Mouse (Mus musculus) limb, embryonic 12.5 days (tissue): ENCODE measurements around the gene Ankrd33. TPM values are rescaled to one million over a fixed set of nuclear protein-coding genes. Genes with fewer than 3 reads are reported as not detected.

Experiments used
- ATAC-seq: fragments of 200-750 bp; cut with Nextera tagmentation; 2 replicates; pipeline ENCODE4 v1.8.0; 2017; ENCODE audit warnings: low read depth, moderate TSS enrichment; ENCODE audit not compliant: insufficient number of reproducible peaks, insufficient read depth, low FRiP score, low TSS enrichment
- H3K27ac ChIP-seq: fragments of 300-500 bp; sonication (generic); 2 replicates; pipeline ENCODE4 v1.5.1; 2016; ENCODE audit warnings: mild to moderate bottlenecking, moderate library complexity
- H3K27me3 ChIP-seq: fragments of 300-500 bp; sonication (generic); 2 replicates; pipeline ENCODE4 v1.6.1; 2016; ENCODE audit warnings: mild to moderate bottlenecking, moderate library complexity
- H3K36me3 ChIP-seq: fragments of 300-500 bp; sonication (generic); 2 replicates; pipeline ENCODE4 v1.6.1; 2016; ENCODE audit warnings: mild to moderate bottlenecking, moderate library complexity
- H3K4me1 ChIP-seq: fragments of 300-500 bp; sonication (generic); replicated peaks from 2 replicates; pipeline ENCODE4 v1.6.1; 2016
- H3K4me2 ChIP-seq: fragments of 300-500 bp; sonication (generic); 2 replicates; pipeline ENCODE4 v1.6.1; 2016; ENCODE audit warnings: mild to moderate bottlenecking, moderate library complexity
- H3K4me3 ChIP-seq: fragments of 300-500 bp; sonication (generic); replicated peaks from 2 replicates; pipeline ENCODE4 v1.5.1; 2016; ENCODE audit warnings: mild to moderate bottlenecking
- H3K9ac ChIP-seq: fragments of 300-500 bp; sonication (generic); replicated peaks from 2 replicates; pipeline ENCODE4 v1.6.1; 2016; ENCODE audit warnings: mild to moderate bottlenecking, moderate library complexity
- H3K9me3 ChIP-seq: fragments of 300-500 bp; sonication (generic); 2 replicates; pipeline ENCODE4 v1.6.1; 2016; ENCODE audit warnings: mild to moderate bottlenecking, moderate library complexity
- WGBS: fragments of 180-500 bp; shearing (Covaris S2); methylation state at CpG from one replicate; pipeline ENCODE4 v1.1.7; 2016; 5-methylcytosine and 5-hydroxymethylcytosine counted together
- polyA plus RNA-seq: library from polyadenylated mRNA; unstranded; fragments of >200 nt; fragmentation: Nextera tagmentation; extraction: Ambion mirVana; gene quantifications from 2 replicates; pipeline ENCODE4 v1.2.1, GENCODE M21; 2016

The Ankrd33 gene
- polyA plus RNA-seq, 1 experiment from 2014 or later, result not detected

DNA sequence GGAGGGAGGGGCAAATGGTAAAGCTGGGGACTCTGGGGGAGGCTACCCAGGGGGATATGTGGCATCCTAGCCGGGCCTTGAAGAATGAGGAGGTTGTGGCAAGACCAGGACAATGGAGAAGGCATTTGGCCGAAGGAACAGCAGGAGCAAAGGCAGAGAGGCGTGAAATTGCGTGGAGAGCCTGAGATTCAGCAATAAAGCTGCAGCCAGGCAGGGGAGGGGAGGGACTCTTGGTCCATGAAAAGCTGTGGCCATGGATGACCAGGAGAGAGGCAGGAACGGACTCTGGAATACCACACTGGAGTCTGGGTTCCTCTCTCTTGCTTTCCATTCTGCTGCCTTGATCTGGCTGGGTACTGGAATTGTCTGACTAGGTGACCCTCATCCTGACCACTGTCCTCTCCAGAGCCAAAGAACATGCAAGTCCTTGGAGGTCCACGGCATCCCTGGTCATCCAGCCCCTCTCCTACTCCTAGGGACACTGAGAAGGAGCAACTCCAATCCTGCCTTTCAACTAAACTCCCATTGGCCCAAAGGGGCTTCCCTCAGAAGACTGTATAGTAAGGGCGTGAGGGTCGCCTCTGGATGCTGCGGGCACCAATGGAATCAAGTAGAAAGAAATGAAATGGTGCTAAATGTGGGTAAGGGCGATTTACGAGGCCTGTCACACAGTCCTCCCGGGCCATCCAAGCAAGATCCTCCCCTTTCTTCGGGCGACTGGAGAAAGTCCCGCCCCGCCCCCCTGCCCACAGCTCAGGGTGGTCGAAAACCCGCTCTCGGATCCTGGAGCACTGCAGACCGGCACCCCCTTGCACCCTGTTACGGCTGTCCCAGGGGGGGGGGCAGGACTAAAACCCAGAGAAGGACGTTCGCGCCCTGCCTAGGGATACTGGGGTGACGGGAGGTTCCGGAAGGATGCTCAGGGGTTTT lies 39.2 kb upstream of the Ankrd33 start:
- WGBS, result 2% methylated on average over 26 of the region's 26 CpGs
- Histone ChIP-seq H3K9me3 (no peaks in the 10 kb centered on the region), H3K9ac (peak overlapping the region; percentile 96), H3K4me1 (peaks cover 56% of the 10 kb centered on the region), H3K27ac (peak overlapping the region; percentile 92), H3K4me3 (peak overlapping the region; percentile 98), H3K36me3 (peaks cover 5% of the 10 kb centered on the region; the same call in 1 of the 2 replicates), H3K27me3 (no peaks in the 10 kb centered on the region), H3K4me2 (peak overlapping the region; percentile 85)
- no peak for ATAC-seq

DNA sequence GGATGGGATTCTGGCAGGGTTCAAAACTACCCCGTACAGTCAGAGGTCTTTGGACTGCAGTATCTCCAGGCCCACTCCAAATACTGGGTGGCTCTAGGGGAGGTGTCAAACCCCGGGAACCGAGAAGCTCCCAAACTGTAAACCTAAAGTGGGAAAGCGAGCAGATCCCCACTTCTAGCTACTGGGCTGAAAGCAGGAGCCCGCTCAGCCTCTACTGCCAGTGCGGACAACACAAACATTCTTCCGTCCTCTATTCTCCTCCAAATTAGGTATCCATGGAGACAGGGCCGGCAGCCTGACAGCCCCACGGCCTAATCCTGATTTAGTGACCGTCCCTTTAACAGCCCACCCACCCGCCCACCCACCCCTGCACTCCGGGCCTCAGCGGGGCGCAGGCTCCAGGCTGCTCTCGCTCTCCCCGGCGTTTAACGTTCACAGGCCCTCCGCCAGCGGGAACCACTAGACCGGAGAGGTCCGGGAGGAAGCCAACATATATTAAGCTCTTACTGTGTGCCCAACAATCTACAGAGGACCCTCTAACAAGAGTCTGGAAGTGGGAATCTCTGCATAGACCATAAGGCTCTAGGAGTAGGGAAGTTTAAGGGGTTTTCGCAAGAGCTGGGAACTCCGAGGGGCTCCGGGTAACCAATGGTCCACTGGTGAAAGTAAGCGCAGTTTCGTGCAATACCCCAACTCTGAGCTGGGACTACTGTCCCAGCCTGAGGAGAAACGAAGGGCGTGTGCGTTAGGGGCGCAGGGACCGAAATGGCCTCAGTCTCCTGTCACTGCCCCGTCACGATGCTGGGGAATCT lies 38.3 kb upstream of the Ankrd33 start:
- no peak for ATAC-seq
- H3K27ac ChIP-seq, result peak overlapping the region; percentile 92

DNA sequence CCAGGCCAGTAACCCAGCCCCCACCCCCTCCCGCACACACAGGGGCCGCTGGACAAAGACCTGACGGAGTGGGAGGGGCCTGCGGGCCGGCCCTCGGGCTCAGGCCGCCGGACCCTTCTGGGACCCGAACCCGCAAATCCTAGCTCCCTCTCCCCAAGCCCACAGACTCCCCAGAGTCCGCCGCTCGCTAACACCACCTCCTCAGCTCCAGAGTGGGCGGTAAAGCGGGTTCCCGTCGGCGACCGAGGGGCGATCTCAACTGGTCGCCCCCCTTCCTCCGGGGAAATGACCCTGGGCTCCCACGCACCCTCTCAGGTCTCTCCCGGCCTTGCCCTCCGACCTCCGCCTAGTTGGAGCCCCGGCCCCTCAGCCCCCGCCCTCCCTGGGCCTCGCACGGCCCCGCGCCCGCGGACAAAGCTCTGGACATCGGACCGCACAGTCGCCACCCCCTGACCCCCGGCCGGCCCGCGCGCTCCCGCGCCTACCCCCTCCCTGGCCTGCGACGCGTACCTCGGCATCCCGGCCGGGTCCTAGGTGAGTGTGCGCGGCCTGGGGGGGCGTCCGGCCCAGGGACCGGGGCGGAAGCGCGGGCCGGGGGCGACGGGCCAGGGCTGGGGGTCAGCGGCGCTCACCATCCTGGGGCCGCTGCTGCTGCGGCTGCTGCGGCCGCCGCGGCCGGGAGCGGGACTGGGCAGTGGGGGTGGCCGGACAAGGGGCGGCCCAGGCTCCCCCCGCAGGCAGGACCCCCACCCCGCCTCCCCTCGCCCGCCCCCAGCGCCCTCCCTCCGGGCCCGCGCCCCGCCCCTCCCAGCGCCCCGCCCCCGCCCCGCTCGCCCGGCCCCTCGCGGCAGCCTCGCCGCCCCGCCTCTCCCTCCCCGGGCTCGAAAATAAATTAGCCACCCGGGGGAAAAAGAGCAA lies 37.5 kb upstream of the Ankrd33 start, which contains the start of gene Fignl2:
TSS of gene Fignl2 (minus strand) at position 755 of the 918 bp plus-strand sequence.
- no peaks in the 10 kb centered on the region for H3K27me3 ChIP-seq
- H3K4me1 ChIP-seq, result peaks cover 67% of the 10 kb centered on the region
- H3K9me3 ChIP-seq, result no peaks in the 10 kb centered on the region
- H3K27ac ChIP-seq, result peak within 1 kb of the TSS; percentile 92
- H3K4me3 ChIP-seq, result peak within 1 kb of the TSS; percentile 98
- H3K9ac ChIP-seq, result peak within 1 kb of the TSS; percentile 96
- H3K36me3 ChIP-seq, result peaks cover 5% of the 10 kb centered on the region; the same call in 1 of the 2 replicates
- peak; percentile 22; the same call in 1 of the 2 replicates for ATAC-seq
- H3K4me2 ChIP-seq, result peak within 1 kb of the TSS; percentile 85
- WGBS, result under 1% methylated on average over 78 of the region's 96 CpGs

More for the DNA sequence above, 38.3 kb upstream of the Ankrd33 start:
- Histone ChIP-seq H3K4me3 (peak overlapping the region; percentile 98), H3K9me3 (no peaks in the 10 kb centered on the region), H3K27me3 (no peaks in the 10 kb centered on the region), H3K9ac (peak overlapping the region; percentile 96), H3K36me3 (peaks cover 5% of the 10 kb centered on the region; the same call in 1 of the 2 replicates), H3K4me2 (peak overlapping the region; percentile 85), H3K4me1 (peaks cover 60% of the 10 kb centered on the region)
- under 1% methylated on average over 34 of the region's 34 CpGs for WGBS

DNA sequence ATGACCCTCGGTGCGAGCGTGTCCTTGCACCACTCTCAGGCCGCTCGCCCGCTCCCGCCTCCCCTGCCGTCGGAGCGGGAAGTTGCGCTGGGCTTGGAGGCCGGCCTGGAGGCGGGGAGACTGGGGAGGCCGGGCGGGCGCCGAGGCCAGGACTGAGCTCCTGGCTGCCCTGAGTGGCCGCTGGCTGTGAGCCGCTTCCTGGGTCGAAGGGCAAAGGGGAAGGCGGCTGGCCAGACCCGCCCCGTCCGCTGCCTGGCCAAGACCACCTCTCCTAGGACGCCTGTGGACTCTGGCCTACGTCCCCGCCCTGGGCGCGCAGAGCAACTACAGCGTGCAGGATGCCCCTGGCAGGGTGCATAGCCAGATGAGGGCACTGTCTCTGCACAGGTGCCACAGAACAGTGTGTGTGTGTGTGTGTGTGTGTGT lies 36.8 kb upstream of the Ankrd33 start:
- H3K9me3 ChIP-seq, result no peaks in the 10 kb centered on the region
- H3K4me1 ChIP-seq, result peaks cover 67% of the 10 kb centered on the region
- peak overlapping the region; percentile 85 for H3K4me2 ChIP-seq
- under 1% methylated on average over 30 of the region's 30 CpGs for whole genome bisulfite sequencing
- H3K9ac ChIP-seq, result peak overlapping the region; percentile 96
- H3K4me3 ChIP-seq, result peak overlapping the region; percentile 98
- peak; percentile 72 for ATAC-seq
- no peaks in the 10 kb centered on the region for H3K27me3 ChIP-seq
- H3K36me3 ChIP-seq, result peaks cover 5% of the 10 kb centered on the region; the same call in 1 of the 2 replicates
- peak overlapping the region; percentile 92 for H3K27ac ChIP-seq

DNA sequence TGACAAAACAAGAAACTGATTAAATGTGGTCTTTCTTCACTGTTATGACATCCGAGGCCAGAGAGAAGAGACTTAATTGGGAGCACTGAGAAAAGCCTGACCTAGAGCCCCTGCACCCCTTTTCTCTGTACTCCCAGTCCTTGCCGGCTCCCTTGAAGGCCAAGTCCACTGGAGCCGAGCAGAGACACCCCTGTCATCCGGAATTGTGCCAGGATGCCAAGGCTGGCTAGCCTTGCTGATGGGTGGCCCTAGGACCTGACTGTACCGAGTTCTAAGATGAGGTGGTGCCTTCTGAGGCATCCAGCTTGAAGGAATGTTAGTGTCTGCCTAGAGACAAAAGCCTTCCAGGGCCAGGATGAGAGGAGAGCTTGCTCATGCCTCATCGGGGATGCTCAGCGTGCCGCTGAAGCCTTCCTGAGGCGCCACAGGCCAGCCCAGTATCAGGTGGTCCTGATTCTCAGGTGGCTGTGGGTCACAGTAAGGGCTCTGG lies 35.5 kb upstream of the Ankrd33 start:
- Histone ChIP-seq H3K36me3 (no peaks in the 10 kb centered on the region), H3K4me1 (peaks cover 67% of the 10 kb centered on the region), H3K9ac (no peak overlapping the region), H3K4me3 (no peak overlapping the region), H3K9me3 (no peaks in the 10 kb centered on the region), H3K27ac (no peak overlapping the region), H3K27me3 (no peaks in the 10 kb centered on the region), H3K4me2 (no peak overlapping the region)
- no peak for ATAC-seq
- WGBS, result 81% methylated on average over 9 of the region's 9 CpGs

DNA sequence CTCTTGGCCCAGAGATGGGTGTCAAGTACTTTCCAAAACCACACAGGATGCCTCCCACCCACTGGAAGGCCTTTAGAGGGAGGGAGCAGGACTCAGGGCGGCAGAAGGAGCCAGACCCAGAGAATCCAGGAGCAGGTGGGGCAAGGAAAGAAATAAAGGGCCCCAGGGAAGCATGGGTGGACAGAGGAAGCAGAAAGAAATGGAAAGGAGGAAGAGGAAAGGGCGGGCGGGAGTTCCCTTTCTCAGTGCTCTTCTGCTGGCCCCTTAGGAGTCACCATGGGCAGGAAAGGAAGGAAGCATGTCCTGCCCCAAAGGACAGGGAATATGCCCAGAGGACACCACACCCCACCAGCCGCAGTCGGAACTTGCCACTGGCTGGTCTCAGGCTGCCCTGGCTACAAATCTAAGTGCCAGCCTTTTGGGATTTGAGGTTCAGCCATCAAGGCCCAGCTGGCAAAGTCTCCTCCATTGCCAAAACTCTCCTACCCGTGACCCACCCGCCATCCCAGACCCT lies 34.5 kb upstream of the Ankrd33 start:
- 72% methylated on average over 7 of the region's 7 CpGs for WGBS
- H3K27ac ChIP-seq, result peak overlapping the region; percentile 82
- ATAC-seq, result no peak
- no peaks in the 10 kb centered on the region for H3K36me3 ChIP-seq
- no peak overlapping the region for H3K4me3 ChIP-seq
- no peak overlapping the region for H3K4me2 ChIP-seq
- no peak overlapping the region for H3K9ac ChIP-seq
- no peaks in the 10 kb centered on the region for H3K27me3 ChIP-seq
- no peaks in the 10 kb centered on the region for H3K9me3 ChIP-seq
- H3K4me1 ChIP-seq, result peaks cover 57% of the 10 kb centered on the region

DNA sequence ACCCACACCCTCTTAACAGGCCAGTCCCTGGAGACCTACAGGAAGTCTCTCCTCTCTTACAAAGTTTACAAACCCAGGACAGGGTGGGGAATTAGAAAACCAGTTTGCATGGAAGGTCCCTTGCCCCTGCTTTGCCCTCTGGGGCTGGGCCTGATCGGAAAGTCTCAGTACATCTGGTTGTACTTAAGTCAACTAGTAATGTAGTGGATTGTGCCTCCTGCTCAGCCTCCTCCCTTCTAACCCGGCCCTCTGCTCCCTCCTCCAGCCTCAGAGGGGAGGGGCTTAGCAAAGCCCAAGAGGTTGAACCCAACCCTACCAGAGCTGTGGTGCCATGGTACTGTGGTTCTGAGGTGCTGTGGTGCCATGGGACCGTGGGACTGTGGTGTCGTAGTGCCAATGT lies 33.3 kb upstream of the Ankrd33 start:
- Histone ChIP-seq H3K4me3 (no peak overlapping the region), H3K9me3 (no peaks in the 10 kb centered on the region), H3K27me3 (no peaks in the 10 kb centered on the region), H3K4me2 (peak overlapping the region; percentile 3; the same call in 1 of the 2 replicates), H3K4me1 (peaks cover 45% of the 10 kb centered on the region), H3K36me3 (no peaks in the 10 kb centered on the region), H3K9ac (no peak overlapping the region), H3K27ac (peak overlapping the region; percentile 82)
- ATAC-seq, result peak; percentile 53; the same call in 1 of the 2 replicates
- WGBS, result 38% methylated on average over 4 of the region's 4 CpGs

DNA sequence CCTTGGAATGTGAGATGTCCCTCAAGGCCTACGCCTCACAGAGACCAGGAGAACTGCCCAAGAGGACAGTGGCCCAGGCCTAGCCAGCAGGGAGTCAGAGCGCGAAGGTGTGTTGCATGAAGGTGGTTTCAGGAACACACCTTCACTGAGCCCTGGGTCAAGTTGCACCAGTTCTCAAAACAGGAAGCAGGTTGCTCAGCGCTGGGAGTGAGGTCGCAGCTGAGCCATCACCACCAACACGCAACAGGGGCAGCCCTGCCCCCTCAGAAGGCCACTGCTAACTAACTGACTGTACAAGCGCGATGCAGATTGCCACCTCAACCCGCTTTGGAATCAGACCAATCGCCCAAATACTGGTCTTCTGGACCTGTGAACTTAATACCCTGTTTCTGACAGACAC lies 31.1 kb upstream of the Ankrd33 start:
- no peak for ATAC-seq
- Histone ChIP-seq H3K9ac (no peak overlapping the region), H3K27ac (0 out of 2 replicates have a peak overlapping the region, but pooled peaks have one; percentile 35)

DNA sequence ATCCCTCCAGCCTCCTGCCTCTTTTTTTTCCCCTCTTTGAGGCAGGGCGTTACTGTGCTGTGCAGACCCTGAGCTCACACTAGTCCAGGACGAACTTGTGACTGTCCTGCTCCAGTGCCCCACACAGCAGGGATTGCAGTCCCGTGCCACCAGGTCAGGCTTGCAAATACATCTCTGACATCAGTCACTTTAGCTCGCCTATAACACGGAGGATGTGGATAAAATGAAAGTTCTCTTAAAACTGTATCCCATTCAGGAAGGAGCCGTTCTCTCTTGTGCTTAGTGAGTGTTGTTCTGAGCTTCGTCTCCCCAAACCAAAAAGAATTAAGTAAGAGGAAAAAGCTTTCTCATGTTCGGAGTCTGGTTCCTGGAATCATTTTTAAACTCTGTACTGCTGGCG lies 29.1 kb upstream of the Ankrd33 start:
- no peaks in the 10 kb centered on the region for H3K9me3 ChIP-seq
- H3K4me1 ChIP-seq, result peaks cover 27% of the 10 kb centered on the region
- no peak overlapping the region for H3K4me3 ChIP-seq
- H3K27ac ChIP-seq, result peak overlapping the region; percentile 14; the same call in 1 of the 2 replicates
- ATAC-seq, result no peak
- WGBS, result 74% methylated on average over 9 of the region's 9 CpGs
- H3K36me3 ChIP-seq, result no peaks in the 10 kb centered on the region
- H3K4me2 ChIP-seq, result no peak overlapping the region
- no peaks in the 10 kb centered on the region for H3K27me3 ChIP-seq
- H3K9ac ChIP-seq, result no peak overlapping the region

More for the DNA sequence above, 31.1 kb upstream of the Ankrd33 start:
- whole genome bisulfite sequencing, result 71% methylated on average over 10 of the region's 10 CpGs
- H3K4me3 ChIP-seq, result no peak overlapping the region
- no peak overlapping the region for H3K4me2 ChIP-seq
- H3K4me1 ChIP-seq, result peaks cover 41% of the 10 kb centered on the region
- no peaks in the 10 kb centered on the region for H3K9me3 ChIP-seq
- no peaks in the 10 kb centered on the region for H3K36me3 ChIP-seq
- no peaks in the 10 kb centered on the region for H3K27me3 ChIP-seq

DNA sequence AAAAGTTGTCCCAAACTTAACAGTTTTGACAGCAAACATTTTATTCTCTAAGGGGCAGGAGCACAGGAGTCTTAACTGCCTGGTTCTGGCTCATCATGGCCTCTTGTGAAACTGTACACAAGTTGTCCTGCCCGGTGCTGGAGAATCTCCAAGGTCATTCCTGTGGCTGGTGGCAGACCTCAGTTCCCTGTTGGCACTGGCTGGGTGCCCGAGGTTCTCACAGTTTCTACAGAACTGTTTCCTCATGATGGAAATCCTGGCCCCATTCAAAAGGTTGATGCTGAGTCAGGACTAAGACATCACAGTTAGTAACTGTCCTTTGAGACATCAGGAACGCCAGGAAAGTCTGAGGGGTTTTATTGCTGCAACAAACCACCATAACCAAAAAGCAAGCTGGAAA lies 28.6 kb upstream of the Ankrd33 start:
- H3K4me1 ChIP-seq, result peaks cover 22% of the 10 kb centered on the region
- peak overlapping the region; percentile 14; the same call in 1 of the 2 replicates for H3K27ac ChIP-seq
- 63% methylated on average over 3 of the region's 3 CpGs for WGBS
- no peaks in the 10 kb centered on the region for H3K9me3 ChIP-seq
- H3K4me2 ChIP-seq, result no peak overlapping the region
- H3K4me3 ChIP-seq, result no peak overlapping the region
- no peak overlapping the region for H3K9ac ChIP-seq
- no peak for ATAC-seq
- H3K36me3 ChIP-seq, result no peaks in the 10 kb centered on the region
- H3K27me3 ChIP-seq, result no peaks in the 10 kb centered on the region
